Mouse (Mus musculus) CH12F3 (cell line): ENCODE data around the gene Tmppe.
"Not testable (repeated sequence)": the region's sequence is repeated elsewhere in the genome, so short reads cannot be mapped to it uniquely, and the experiment has no call there.

ENCODE experiments used
- in situ Hi-C: fragments of 300-500 bp; cut with MboI; formaldehyde crosslinking; loops from 2 replicates; pipeline ENCODE4 v1.14.3; 2020; ENCODE audit warnings: low sequenced_read_pairs

Tmppe gene

DNA sequence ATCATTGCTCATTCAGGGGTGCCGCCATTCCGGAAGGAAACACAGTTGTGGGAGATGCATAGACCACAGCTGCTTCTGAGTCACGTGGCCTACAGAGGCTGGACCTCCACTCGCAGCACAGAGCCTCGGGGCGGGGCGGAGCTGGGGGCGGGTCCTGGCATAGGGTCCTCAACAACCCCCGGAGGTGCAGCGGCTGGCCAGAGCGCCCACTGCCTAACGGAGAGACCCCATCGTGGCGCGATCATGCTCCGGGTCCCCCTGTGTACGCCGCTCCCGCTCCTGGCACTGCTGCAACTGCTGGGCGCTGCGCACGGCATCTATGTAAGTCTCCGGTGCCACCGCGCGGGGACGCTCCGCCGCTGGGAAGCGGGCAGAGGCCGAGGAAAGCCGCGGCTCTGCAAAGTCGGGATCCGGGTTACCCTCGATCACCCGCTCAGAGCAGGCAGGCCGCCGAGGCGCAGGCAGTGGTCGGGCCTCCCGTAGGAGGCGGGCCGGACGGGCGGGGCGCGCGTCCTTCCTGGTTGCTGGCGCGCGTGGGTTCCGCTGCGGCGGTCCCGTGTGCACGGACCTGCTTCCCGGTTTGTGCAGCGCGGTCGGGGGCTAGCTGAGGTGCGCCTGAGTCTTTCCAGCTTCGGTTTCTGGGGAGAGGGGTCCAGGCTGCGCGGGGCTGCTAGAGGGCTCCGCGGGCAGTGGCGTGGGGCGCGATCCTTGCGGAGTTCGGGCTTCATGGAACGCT is at the start of gene Tmppe, which contains the start of gene Glb1:
TSS of gene Tmppe (plus strand) at position 157 of the 736 bp plus-strand sequence.
TSS of gene Glb1 (plus strand) at position 128 of the 736 bp plus-strand sequence.
- in situ Hi-C loops = no loop called here

GRCm38 (mm10) chr9:114367783-114368470 is 33.0 kb upstream of the Tmppe start:
- in situ Hi-C loops = no loop called here

DNA sequence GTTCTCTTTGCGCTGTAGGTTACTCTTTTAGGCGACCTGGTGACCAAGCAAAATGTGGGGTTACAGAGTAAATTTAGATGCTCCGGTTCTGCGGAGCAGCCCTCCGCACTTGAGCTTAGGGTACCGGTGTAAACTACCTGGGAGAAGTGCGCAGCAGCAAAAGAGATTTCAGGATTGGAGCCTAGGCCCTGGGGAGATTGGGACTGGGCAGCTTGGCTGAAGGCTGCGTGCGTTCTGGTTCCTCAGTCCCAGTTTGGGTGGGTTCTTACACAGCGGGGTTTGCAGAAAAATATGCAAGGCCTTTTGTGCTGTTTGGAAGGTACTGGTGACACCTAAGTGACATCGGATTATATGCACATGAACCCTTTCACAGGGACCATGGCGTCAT is 32.4 kb upstream of the Tmppe start:
- in situ Hi-C loops = no loop called here

DNA sequence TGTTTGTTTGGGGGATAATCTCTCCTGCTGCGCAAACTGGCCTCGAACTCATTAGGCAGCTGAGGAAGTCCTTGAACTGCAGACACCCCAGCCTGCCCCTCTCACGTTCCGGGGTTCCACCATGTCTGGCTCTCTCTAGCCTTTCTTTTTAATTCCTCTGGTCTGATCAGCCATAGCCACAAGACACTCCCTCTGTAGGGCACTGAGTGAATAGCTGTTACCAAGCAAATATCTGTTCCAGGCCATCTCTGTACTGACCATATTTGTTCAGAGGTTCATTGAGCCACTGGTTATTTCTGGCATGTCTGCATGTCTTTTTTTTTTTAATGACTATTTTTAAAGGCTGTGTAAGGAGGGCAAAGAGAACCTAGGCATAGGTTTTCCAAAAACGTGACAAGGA is 31.5 kb upstream of the Tmppe start:
- in situ Hi-C loops = not testable (repeated sequence)

DNA sequence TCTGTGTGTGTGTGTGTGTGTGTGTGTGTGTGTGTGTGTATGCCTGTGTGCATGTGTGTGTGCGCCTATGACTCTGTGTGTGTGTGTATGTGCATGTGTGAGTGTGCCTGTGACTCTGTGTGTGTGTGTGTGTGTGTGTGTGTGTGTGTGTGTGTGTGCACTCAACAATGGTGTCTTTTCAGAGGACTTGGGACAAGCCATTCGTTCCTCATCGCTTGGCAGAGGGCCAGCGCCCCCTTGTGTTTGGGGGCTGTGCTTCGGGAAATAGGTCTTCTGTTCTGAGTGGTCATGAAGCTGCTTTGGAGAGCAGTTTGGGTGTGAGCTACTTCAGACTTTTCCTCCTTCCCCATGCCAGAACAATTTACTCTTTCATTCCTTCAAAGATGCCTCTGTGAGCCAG is 29.2 kb upstream of the Tmppe start:
- in situ Hi-C loops = not testable (repeated sequence)

- in situ Hi-C loops = no loop called here
Measured at GRCm38 (mm10) chr9:114375276-114375962, 25.5 kb upstream of the Tmppe start.

GRCm38 (mm10) chr9:114377168-114377567 is 23.7 kb upstream of the Tmppe start:
- in situ Hi-C loops = no loop called here

- in situ Hi-C loops = no loop called here
Measured at GRCm38 (mm10) chr9:114379871-114380270, 21.0 kb upstream of the Tmppe start.

GRCm38 (mm10) chr9:114380881-114381733 is 19.8 kb upstream of the Tmppe start:
- in situ Hi-C loops = no loop called here

DNA sequence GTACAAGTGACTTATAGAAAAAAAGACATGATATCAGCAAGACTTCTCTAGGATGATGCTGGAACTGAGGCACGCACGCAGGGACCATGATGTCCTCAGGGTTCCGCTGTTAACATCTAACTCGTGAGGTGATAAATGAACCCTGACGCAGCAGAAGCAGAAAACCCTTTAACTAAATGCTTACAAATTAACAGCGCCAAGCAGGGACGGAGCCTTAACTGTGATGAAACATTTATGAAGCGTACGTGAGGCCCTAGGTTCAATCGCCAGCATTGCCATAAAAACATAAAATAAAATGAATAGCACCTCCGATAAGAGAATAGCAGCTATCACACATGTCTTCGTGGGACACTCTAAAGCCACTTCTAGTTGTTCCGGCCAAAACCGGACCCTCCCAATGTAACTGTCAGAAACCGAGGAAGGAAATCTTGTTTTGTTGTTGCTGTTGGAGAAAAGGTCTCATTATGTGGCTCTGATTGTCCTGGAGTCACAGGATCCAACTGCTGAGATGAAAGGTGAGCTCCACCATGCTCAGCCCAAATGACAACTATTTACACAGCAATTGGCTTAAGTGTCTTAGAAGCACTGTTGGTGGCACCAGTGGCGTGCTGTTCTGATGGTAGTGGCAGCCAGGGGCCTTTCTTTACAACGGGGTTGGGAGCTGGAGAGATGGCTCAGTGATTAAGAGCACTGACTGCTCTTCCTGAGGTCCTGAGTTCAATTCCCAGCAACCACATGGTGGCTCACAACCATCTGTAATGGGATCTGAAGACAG is 17.8 kb upstream of the Tmppe start:
- in situ Hi-C loops = no loop called here

DNA sequence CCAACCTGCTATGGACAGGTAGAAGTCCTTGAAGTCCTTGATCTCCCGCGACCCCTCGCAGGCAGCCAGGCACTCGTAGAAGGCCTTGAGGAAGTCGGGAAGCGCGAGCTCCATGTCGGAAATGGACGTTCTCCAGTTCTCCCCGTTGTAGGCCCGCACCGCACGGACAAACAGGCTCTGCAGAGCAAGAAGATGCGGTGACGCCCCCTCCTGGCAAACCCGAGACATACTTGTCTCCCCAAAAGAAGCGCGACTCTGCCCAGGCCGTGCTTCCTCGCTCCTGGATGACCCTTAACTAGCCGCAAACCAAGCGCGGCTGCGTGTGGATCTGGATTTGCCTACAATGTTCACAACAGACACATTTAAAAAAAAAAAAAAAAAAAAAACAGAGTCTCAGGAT is 16.2 kb upstream of the Tmppe start:
- in situ Hi-C loops = no loop called here

DNA sequence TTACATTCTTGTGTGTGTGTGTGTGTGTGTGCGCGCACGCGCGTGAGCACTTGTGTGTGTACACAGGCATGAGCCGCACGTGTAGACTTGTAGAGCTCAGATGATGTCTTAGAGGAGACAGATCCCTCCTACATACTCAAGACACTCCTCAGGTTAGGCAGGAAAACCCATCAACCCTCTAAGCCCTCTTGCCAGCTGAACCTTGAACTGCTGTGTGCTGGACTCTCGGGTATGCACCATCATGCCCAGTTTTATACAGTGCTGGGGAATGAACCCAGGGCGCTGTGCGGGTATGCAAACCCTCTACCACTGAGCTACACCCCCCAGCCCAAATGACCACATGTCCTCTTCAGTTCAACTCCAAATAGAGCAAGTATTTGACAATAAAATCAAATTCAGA is 15.7 kb upstream of the Tmppe start:
- in situ Hi-C loops = no loop called here

DNA sequence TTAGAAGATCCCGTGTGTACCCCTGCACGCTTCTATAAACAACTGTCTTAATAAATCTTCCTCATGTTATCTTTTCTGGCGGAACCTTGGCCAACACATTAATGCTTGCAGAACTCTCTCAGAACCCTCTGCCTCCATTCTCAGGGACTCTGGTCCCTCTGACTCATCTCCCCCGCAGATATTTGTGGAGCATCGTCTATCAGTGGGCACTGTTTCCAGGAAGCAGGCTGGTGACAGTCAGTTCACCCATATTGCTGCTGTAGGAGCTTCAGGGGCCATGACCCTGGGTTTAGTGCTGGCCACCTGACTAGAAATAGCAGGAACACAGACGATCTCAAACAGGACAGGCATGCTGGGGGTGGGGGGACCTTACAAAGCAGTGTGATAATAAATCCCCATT is 13.8 kb upstream of the Tmppe start:
- in situ Hi-C loops = no loop called here

- in situ Hi-C loops = no loop called here
Measured at GRCm38 (mm10) chr9:114388288-114388687, 12.6 kb upstream of the Tmppe start.

DNA sequence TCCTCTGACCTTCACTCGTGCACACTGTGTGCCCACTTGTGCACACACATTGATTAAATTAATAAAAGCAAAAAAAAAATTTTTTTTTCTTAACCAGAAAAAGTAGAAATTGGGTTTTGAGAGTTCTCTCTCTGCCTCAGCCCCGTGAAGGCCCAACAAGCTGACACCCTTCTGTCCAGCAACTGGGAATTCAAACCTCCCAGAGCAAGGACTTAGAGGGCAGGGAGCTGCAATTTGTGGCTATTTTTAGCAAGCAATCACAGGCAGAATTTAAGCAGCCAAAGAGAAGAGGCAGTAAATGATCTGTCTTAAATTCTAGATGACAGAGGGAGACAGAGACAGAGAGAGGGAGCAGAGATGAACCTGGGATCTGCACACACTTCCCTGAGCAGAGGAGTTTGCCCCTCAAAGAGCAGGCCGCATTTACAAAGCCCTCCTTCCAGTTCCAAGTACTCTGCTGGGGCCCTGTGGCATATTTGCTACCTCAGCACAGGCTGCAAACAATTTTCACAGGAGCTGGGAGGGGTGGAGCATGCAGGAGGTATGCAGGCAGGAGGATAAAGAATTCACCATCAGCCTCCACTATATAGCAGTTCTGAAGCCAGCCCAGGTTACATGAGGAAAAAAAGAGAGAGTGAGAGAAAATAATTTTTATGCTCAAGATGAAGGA is 12.1 kb upstream of the Tmppe start:
- in situ Hi-C loops = no loop called here

GRCm38 (mm10) chr9:114389371-114389904 is 11.5 kb upstream of the Tmppe start:
- in situ Hi-C loops = no loop called here

DNA sequence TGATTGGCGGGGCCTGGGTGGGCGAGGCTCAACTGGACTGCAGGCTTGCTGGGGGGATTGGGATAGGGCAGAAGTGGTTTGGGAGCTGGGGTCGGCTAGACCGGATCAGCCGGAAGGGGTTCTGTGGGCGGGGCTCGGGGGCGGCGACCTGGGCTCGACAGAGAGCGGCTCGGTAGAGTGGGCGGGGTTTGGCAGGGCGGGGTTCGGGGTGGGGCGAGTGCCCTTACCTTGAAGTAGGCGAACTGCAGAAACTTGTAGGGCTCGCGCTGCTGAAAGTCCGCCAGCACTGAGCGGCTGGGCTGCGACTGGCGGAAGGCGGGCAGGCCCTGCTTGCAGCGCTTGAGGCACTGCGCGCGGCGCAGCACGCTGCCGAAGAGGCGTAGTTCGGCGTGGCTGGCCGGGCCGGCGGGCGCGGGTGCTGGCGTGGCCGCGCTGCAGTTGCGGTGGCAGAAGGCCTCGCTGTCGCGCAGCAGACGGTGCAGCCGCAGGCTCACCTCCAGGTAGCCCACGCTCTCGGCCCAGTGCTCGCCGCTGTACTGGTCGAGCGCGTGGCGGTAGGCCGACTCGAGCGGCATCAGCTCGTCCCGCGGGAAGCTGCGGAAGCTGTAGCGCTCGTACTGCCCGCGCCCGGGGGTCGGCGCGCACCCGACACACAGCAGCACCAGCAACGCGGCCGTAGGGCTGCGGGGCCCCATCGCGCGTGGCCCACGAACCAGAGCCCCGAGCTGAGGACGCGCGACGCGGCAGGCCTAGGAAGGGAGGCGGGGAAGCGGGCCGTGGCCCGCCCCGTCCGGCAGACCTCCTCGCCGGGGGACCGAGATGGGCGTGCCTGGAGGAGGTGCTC is 10.8 kb upstream of the Tmppe start, which contains the start of gene Crtap:
TSS of gene Crtap (minus strand) at position 771 of the 844 bp plus-strand sequence.
- in situ Hi-C loops = no loop called here

DNA sequence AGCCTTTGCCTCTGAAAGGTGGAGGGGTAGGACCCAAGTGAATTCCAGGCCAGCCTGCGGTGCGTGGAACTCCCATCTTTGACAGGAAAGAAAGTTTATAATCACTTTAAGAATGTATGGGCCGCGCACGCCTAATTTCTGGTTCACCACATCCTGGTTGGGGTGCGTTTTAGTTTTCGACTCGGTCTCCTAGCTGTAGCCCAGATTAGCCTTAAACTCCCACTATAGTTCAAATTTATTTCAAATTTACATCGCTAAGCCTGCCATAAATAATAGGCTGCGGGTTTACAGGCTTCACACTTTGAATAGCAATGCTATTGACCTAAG is 10.2 kb upstream of the Tmppe start:
- in situ Hi-C loops = no loop called here
